Mouse (Mus musculus) hindbrain, embryonic 11.5 days (tissue): ENCODE measurements around the gene Ublcp1. TPM values are rescaled to one million over a fixed set of nuclear protein-coding genes. Genes with fewer than 3 reads are reported as not detected.

Experiments used
- ATAC-seq: fragments of 200-750 bp; cut with Nextera tagmentation; 2 replicates; pipeline ENCODE4 v1.8.0; 2017; ENCODE audit warnings: mild to moderate bottlenecking, moderate TSS enrichment, moderate library complexity; ENCODE audit not compliant: low FRiP score
- DNase-seq: peaks from one replicate; pipeline ENCODE4 v3.0.0-alpha.2; 2015; ENCODE audit warnings: low spot score
- H3K27ac ChIP-seq: fragments of 300-500 bp; sonication (generic); 2 replicates; pipeline ENCODE4 v1.5.1; 2014; ENCODE audit warnings: mild to moderate bottlenecking, low read depth, low read length
- H3K27me3 ChIP-seq: fragments of 300-500 bp; sonication (generic); 2 replicates; pipeline ENCODE4 v1.6.1; 2014; ENCODE audit warnings: mild to moderate bottlenecking, low read length, moderate library complexity, mixed read lengths; ENCODE audit not compliant: control insufficient read depth, insufficient read depth
- H3K36me3 ChIP-seq: fragments of 300-500 bp; sonication (generic); 2 replicates; pipeline ENCODE4 v1.6.1; 2014; ENCODE audit warnings: mild to moderate bottlenecking, low read length, moderate library complexity, mixed read lengths; ENCODE audit not compliant: control insufficient read depth, insufficient read depth
- H3K4me1 ChIP-seq: fragments of 300-500 bp; sonication (generic); replicated peaks from 2 replicates; pipeline ENCODE4 v1.6.1; 2014; ENCODE audit warnings: low read length, mixed read lengths; ENCODE audit not compliant: control insufficient read depth, insufficient read depth
- H3K4me2 ChIP-seq: fragments of 300-500 bp; sonication (generic); replicated peaks from 2 replicates; pipeline ENCODE4 v1.6.1; 2014; ENCODE audit warnings: mild to moderate bottlenecking, low read depth, low read length
- H3K4me3 ChIP-seq: fragments of 300-500 bp; sonication (generic); 2 replicates; pipeline ENCODE4 v1.5.1; 2014; ENCODE audit warnings: low read depth, low read length
- H3K9ac ChIP-seq: fragments of 300-500 bp; sonication (generic); 2 replicates; pipeline ENCODE4 v1.6.1; 2014; ENCODE audit warnings: low read depth, low read length
- H3K9me3 ChIP-seq: fragments of 300-500 bp; sonication (generic); 2 replicates; pipeline ENCODE4 v1.6.1; 2016; ENCODE audit warnings: low read length; ENCODE audit not compliant: control insufficient read depth
- WGBS: fragments of 180-500 bp; shearing (Covaris S2); extraction: QIAGEN DNeasy Blood & Tissue Kit; methylation state at CpG from one replicate; pipeline ENCODE4 v1.1.7; 2014; 5-methylcytosine and 5-hydroxymethylcytosine counted together
- polyA plus RNA-seq: library from polyadenylated mRNA; unstranded; fragments of >200 nt; fragmentation: Nextera tagmentation; extraction: Ambion mirVana; gene quantifications from 2 replicates; pipeline ENCODE4 v1.2.1, GENCODE M21; 2014

Gene Ublcp1
- 78.9 and 85.8 TPM in 2 replicates for polyA plus RNA-seq

DNA sequence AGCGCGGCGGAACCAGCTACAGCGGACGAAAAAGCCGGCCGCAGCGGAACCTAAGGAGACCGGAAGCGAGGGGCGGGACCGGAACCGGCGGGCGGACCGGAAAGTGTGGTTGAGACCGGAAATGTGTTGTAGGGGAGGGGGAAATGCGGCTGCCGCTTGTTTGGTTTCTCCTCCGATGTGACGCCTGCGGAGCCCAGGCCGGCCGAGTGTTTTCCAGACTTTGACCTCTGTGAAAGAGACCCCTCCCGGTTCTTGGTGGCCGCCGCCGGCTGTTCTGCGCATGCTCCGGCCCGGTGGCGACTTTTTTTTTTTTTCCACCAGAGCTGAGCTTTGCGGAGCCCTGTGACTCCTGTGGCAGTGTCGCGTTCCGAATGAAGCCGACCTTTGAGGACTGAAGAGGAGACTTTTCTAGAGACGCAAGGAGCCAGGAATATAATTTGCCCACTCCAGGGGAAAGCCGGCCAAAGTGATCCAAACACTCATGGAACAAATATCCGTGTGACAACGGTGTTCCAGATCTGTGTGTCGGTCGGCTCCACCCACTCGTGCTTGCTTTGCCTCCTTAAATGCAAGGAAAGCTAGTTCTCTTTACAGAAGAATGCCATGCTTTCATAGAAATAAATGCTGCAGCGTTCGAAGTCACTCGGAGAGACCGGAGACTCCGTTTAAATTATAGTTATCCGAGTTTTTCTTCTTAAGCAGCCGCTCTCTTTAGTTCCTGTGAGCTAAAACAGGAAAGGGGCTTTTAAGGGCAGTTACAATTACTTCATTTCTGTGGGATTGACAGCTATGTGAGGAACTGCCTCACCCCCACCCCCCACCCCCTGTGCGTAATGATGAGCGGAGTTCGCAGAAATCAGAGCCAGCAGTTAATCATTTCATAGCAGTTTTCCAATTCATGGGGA is at the start of gene Ublcp1:
Gene Ublcp1 (minus strand): TSS at position 67 of the 905 bp plus-strand sequence.
- no peaks in the 10 kb centered on the region for H3K9me3 ChIP-seq
- no peaks in the 10 kb centered on the region for H3K4me1 ChIP-seq
- no peaks in the 10 kb centered on the region for H3K27me3 ChIP-seq
- H3K4me2 ChIP-seq, result peak within 1 kb of the TSS; percentile 67
- peak within 1 kb of the TSS; percentile 92 for H3K4me3 ChIP-seq
- DNase-seq (peak; percentile 94), ATAC-seq (peak; percentile 94)
- WGBS, result under 1% methylated on average over 54 of the region's 54 CpGs
- H3K27ac ChIP-seq, result peak within 1 kb of the TSS; percentile 75
- H3K36me3 ChIP-seq, result no peaks in the 10 kb centered on the region
- peak within 1 kb of the TSS; percentile 90 for H3K9ac ChIP-seq

GRCm38 (mm10) chr11:44519096-44519949 is 49.0 kb upstream of the Ublcp1 start:
- 0% methylated on average over 24 of the region's 61 CpGs for WGBS
- H3K4me1 ChIP-seq, result no peaks in the 10 kb centered on the region
- peak overlapping the region; percentile 96 for H3K4me3 ChIP-seq
- peak; percentile 69 for DNase-seq
- peak overlapping the region; percentile 83 for H3K4me2 ChIP-seq
- H3K27ac ChIP-seq, result peak overlapping the region; percentile 97
- no peaks in the 10 kb centered on the region for H3K27me3 ChIP-seq
- H3K9ac ChIP-seq, result peak overlapping the region; percentile 99
- no peaks in the 10 kb centered on the region for H3K36me3 ChIP-seq
- ATAC-seq, result peak; percentile 78
- no peaks in the 10 kb centered on the region for H3K9me3 ChIP-seq

DNA sequence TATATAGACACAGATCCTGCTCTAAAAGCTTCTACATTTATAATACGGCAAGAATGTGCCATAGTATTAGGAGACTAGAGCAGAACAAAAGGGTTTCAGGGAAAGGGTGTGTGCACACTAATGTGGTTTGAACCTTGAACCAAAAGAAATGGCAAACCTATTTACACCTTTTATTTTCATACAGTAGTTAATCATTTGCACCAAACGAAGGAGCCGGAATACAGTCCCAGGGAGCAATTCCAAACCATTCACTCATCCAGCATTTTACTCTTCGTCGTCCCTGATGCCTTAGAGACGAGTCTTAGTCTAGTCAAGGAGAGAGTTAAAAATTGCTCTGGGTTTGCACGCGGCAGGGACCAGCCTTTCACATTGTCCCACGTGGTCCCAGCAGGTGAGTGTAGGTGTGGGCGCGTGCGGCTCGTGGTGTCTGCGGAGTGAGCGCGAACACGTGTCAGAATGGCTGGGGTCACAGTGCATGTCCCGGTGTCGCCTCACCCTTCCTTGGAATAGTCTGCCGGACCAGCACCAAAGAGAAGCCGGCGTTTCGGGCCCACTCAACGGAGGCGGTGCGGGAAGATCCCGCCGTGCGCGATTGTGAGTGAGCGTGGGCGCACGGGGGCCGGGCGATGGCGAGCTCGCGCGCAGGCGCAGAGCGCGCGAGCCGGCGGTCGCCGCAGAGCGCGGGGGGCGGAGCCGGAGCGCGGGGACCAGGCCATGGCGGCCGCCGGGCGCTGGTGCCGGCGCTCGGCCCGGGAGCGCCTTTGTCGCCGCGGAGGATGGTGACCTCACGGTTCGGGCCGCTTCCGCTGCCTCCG is 48.2 kb upstream of the Ublcp1 start, which contains the start of gene Rnf145:
Gene Rnf145 (plus strand): TSS at position 684 of the 815 bp plus-strand sequence.
- Histone ChIP-seq H3K27ac (peak within 1 kb of the TSS; percentile 97), H3K9me3 (no peaks in the 10 kb centered on the region), H3K9ac (peak within 1 kb of the TSS; percentile 99), H3K4me1 (no peaks in the 10 kb centered on the region), H3K4me2 (peak within 1 kb of the TSS; percentile 83), H3K36me3 (no peaks in the 10 kb centered on the region), H3K4me3 (peak within 1 kb of the TSS; percentile 96), H3K27me3 (no peaks in the 10 kb centered on the region)
- WGBS, result 1% methylated on average over 42 of the region's 70 CpGs
- peak; percentile 86 for DNase-seq
- ATAC-seq, result peak; percentile 89

- Histone ChIP-seq H3K4me2 (peak overlapping the region; percentile 83), H3K9ac (peak overlapping the region; percentile 99; the same call in 1 of the 2 replicates), H3K4me1 (no peaks in the 10 kb centered on the region), H3K27me3 (no peaks in the 10 kb centered on the region), H3K27ac (no peak overlapping the region), H3K36me3 (no peaks in the 10 kb centered on the region), H3K4me3 (peak overlapping the region; percentile 96; the same call in 1 of the 2 replicates), H3K9me3 (no peaks in the 10 kb centered on the region)
- DNase-seq (peak; percentile 14), ATAC-seq (no peak)
- 47% methylated on average over 6 of the region's 6 CpGs for WGBS
These were observed 47.4 kb upstream of the Ublcp1 start for GRCm38 (mm10) chr11:44517561-44518280.

GRCm38 (mm10) chr11:44516362-44516761 is 46.1 kb upstream of the Ublcp1 start:
- Histone ChIP-seq H3K4me2 (no peak overlapping the region), H3K4me1 (no peaks in the 10 kb centered on the region), H3K9me3 (no peaks in the 10 kb centered on the region), H3K27me3 (no peaks in the 10 kb centered on the region), H3K9ac (no peak overlapping the region), H3K4me3 (no peak overlapping the region), H3K27ac (no peak overlapping the region), H3K36me3 (no peaks in the 10 kb centered on the region)
- WGBS, result 31% methylated on average over 1 of the region's 1 CpGs
- DNase-seq (no peak), ATAC-seq (no peak)

DNA sequence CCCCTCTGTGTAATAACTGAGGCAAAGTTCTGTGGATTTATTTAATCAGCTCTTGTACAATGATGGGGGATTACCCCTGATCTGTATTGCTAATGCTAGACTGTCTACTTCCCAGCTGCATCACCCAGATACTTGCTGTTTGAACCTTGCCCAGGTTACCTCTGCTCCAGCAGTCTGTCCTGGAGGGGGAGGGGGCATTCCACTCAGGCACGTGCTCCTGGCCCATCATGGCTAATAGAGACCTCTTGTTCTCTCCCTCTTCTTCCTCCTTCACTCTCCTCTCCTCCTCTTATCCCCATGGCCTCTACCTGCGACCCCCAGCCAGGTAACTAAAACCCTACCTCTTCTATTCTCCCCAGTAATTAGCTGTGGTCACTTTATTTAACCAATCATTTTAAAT is 44.4 kb upstream of the Ublcp1 start:
- Histone ChIP-seq H3K9ac (no peak overlapping the region), H3K27ac (no peak overlapping the region), H3K27me3 (no peaks in the 10 kb centered on the region), H3K4me1 (no peaks in the 10 kb centered on the region), H3K4me3 (no peak overlapping the region), H3K4me2 (no peak overlapping the region), H3K9me3 (no peaks in the 10 kb centered on the region), H3K36me3 (no peaks in the 10 kb centered on the region)
- ATAC-seq (no peak), DNase-seq (no peak)
- WGBS, result 62% methylated on average over 2 of the region's 2 CpGs

DNA sequence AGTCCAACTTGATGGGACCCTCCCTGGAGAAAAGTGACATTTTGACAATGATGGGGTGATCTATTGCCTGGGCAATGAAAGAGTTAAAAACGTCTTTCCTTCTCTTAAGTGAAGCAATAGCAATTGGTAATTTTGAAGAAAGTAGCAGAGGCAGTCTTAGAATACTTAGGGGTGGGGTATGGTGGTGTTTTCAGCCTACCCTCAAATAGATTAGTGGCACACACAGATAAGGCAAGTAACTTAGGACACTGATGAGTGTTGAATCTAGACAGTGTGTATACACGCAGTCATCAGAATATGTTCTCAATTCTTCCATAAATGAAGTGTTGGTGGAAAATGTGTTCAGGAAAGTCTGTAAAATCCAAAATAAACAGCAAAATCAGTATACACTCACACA is 42.7 kb upstream of the Ublcp1 start:
- no peaks in the 10 kb centered on the region for H3K36me3 ChIP-seq
- no peaks in the 10 kb centered on the region for H3K9me3 ChIP-seq
- H3K27ac ChIP-seq, result no peak overlapping the region
- no peak for ATAC-seq
- no peak overlapping the region for H3K4me3 ChIP-seq
- H3K4me1 ChIP-seq, result no peaks in the 10 kb centered on the region
- no peak overlapping the region for H3K9ac ChIP-seq
- no peak overlapping the region for H3K4me2 ChIP-seq
- 70% methylated on average over 2 of the region's 2 CpGs for WGBS
- H3K27me3 ChIP-seq, result no peaks in the 10 kb centered on the region
- DNase-seq, result no peak
